9 mouse cellular contexts compared by ENCODE assay signal in the genomic region with DNA sequence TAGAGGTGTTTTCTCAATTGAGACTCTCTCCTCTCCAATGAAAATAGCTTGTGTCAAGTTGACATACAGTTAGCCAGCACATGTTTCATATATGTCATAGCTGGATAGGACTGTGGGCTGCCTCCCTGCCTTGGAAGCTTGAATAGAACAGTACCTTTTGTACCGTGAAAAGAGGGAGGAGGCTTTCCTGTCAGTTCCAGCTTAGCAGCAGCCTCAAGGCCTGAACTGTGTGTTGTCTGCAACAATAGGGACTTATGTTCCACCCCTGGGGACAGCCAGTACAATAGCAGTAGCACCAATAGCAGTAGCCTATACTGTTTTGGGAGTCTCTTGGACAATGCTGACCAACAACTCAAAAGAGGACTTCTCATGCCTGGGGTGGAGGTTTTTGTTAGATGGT. TPM values are rescaled to one million over a fixed set of nuclear protein-coding genes. Genes with fewer than 3 reads are reported as not detected.
DNase-seq lines count a peak whose midpoint lies in the region; ATAC-seq and TF ChIP-seq lines count a peak whose summit lies in the region.
"Had no signal": no experiment of that assay in that cellular context is flagged by ENCODE, and none has a peak within 500 bp of the region (broad histone marks: within the 10 kb centered on the region; RNA-seq: fewer than 3 reads in every experiment).

No protein-coding gene starts in this region.

- intact Hi-C loops in heart, postnatal 14 days (cut with DNase I): no loop called here

- no peaks in the 10 kb centered on the region for H3K36me3 ChIP-seq in heart, embryonic 11.5 days (ENCODE audit: control insufficient read depth, insufficient read depth, low read length)
- no peaks in the 10 kb centered on the region for H3K36me3 ChIP-seq in kidney, postnatal 0 days (ENCODE audit: insufficient read depth, low read length)
- H3K36me3 ChIP-seq in ES-Bruce4 (ENCODE audit: control insufficient read depth, insufficient read depth, low read length, poor library complexity, severe bottlenecking): no peaks in the 10 kb centered on the region
- H3K36me3 ChIP-seq in forebrain, embryonic 11.5 days (ENCODE audit: control insufficient read depth, insufficient read depth, low read length): no peaks in the 10 kb centered on the region
- H3K36me3 ChIP-seq: hindbrain, embryonic 15.5 days had no signal

- H3K4me1 ChIP-seq in heart, embryonic 11.5 days (ENCODE audit: control insufficient read depth, insufficient read depth, low read length): peaks cover 54% of the 10 kb centered on the region
- H3K4me1 ChIP-seq in kidney, postnatal 0 days (replicated peaks; ENCODE audit: insufficient read depth, low read length): peaks cover 49% of the 10 kb centered on the region
- peaks cover 5% of the 10 kb centered on the region for H3K4me1 ChIP-seq in ES-Bruce4 (ENCODE audit: control insufficient read depth, insufficient read depth, low read length)
- no peaks in the 10 kb centered on the region; the same call in 1 of the 2 replicates for H3K4me1 ChIP-seq in cortical plate, adult 2 months (ENCODE audit: control insufficient read depth, insufficient read depth, low read length)
- H3K4me1 ChIP-seq in forebrain, embryonic 11.5 days (replicated peaks; ENCODE audit: control insufficient read depth, insufficient read depth, low read length): no peaks in the 10 kb centered on the region; the same call in 1 of the 2 replicates

- 44% methylated on average over 1 of the region's 1 CpGs for WGBS in heart, embryonic 11.5 days (ENCODE audit: insufficient replicate concordance)
- 4% methylated on average over 1 of the region's 1 CpGs for WGBS in kidney, postnatal 0 days
- 13% methylated on average over 1 of the region's 1 CpGs for WGBS in forebrain, embryonic 11.5 days

- no peak overlapping the region for H3K4me2 ChIP-seq in heart, embryonic 11.5 days
- no peak overlapping the region for H3K4me2 ChIP-seq in kidney, postnatal 0 days (ENCODE audit: low read length)
- no peak overlapping the region for H3K4me2 ChIP-seq in forebrain, embryonic 11.5 days (ENCODE audit: low read depth, low read length, severe bottlenecking)
- H3K4me2 ChIP-seq: hindbrain, embryonic 15.5 days had no signal

- ATAC-seq in heart, embryonic 11.5 days (replicated peaks; ENCODE audit: insufficient number of reproducible peaks, low FRiP score, low TSS enrichment): 0 out of 2 replicates have a peak, but pooled peaks have one; percentile 28
- peak; percentile 16; the same call in 1 of the 2 replicates for ATAC-seq in kidney, postnatal 0 days (replicated peaks; ENCODE audit: low FRiP score, low read depth)
- no peak for ATAC-seq in forebrain, embryonic 11.5 days (replicated peaks; ENCODE audit: low FRiP score)

- TF ChIP-seq EP300 in ES-Bruce4 (IDR thresholded peaks at IDR 0.05; ENCODE audit: insufficient read depth, low read depth, low read length): peak; percentile 79

- no peak overlapping the region for H3K4me3 ChIP-seq in heart, embryonic 11.5 days (ENCODE audit: low read depth, low read length)
- no peak overlapping the region for H3K4me3 ChIP-seq in kidney, postnatal 0 days (replicated peaks; ENCODE audit: low read depth, low read length)
- no peak overlapping the region for H3K4me3 ChIP-seq in ES-Bruce4 (ENCODE audit: low read depth, low read length)
- H3K4me3 ChIP-seq in cortical plate, adult 2 months (ENCODE audit: insufficient read depth, low read length): no peak overlapping the region
- no peak overlapping the region for H3K4me3 ChIP-seq in forebrain, embryonic 11.5 days (ENCODE audit: low read depth, low read length)
- H3K4me3 ChIP-seq: hindbrain, embryonic 15.5 days had no signal

- H3K9me3 ChIP-seq in heart, embryonic 11.5 days (replicated peaks; ENCODE audit: control insufficient read depth, low read length): no peaks in the 10 kb centered on the region
- no peaks in the 10 kb centered on the region for H3K9me3 ChIP-seq in kidney, postnatal 0 days (replicated peaks; ENCODE audit: low read length)
- H3K9me3 ChIP-seq in ES-Bruce4 (replicated peaks; ENCODE audit: control insufficient read depth, insufficient read depth, low read length, poor library complexity, severe bottlenecking): no peaks in the 10 kb centered on the region
- H3K9me3 ChIP-seq in forebrain, embryonic 11.5 days (ENCODE audit: control insufficient read depth, low read length): no peaks in the 10 kb centered on the region
- H3K9me3 ChIP-seq: hindbrain, embryonic 15.5 days had no signal

- DNase-seq in heart, postnatal 14 days: no peak
- DNase-seq in kidney, postnatal 0 days (ENCODE audit: low spot score): no peak
- DNase-seq in kidney, adult 9 months: no peak
- DNase-seq in forebrain, embryonic 11.5 days (ENCODE audit: low spot score): no peak
- DNase-seq: embryo, embryonic 11 days had no signal

- TF ChIP-seq CTCF in kidney, postnatal 0 days (IDR thresholded peaks at IDR 0.05; ENCODE audit: low read depth): no peak
- TF ChIP-seq CTCF in ES-Bruce4 (IDR thresholded peaks at IDR 0.05; ENCODE audit: low read depth, low read length): no peak
- no peak for TF ChIP-seq CTCF in cortical plate, adult 2 months (IDR thresholded peaks at IDR 0.05; ENCODE audit: extremely low read depth, insufficient read depth, low read length)

- H3K9ac ChIP-seq in heart, embryonic 11.5 days (ENCODE audit: low read depth, low read length): no peak overlapping the region
- H3K9ac ChIP-seq in kidney, postnatal 0 days (ENCODE audit: low read depth, low read length): no peak overlapping the region
- H3K9ac ChIP-seq in ES-Bruce4 (ENCODE audit: low read depth, poor library complexity, severe bottlenecking): no peak overlapping the region
- no peak overlapping the region for H3K9ac ChIP-seq in forebrain, embryonic 11.5 days (ENCODE audit: low read length)
- H3K9ac ChIP-seq: hindbrain, embryonic 15.5 days had no signal

- no peaks in the 10 kb centered on the region for H3K27me3 ChIP-seq in heart, embryonic 11.5 days (ENCODE audit: control insufficient read depth, insufficient read depth, low read length)
- H3K27me3 ChIP-seq in kidney, postnatal 0 days (ENCODE audit: insufficient read depth, low read length): no peaks in the 10 kb centered on the region
- H3K27me3 ChIP-seq in ES-Bruce4 (ENCODE audit: control insufficient read depth, insufficient read depth, low read length, poor library complexity, severe bottlenecking): no peaks in the 10 kb centered on the region
- no peaks in the 10 kb centered on the region for H3K27me3 ChIP-seq in forebrain, embryonic 11.5 days (ENCODE audit: control insufficient read depth, insufficient read depth, low read length)
- H3K27me3 ChIP-seq: hindbrain, embryonic 15.5 days had no signal

- 0 out of 2 replicates have a peak overlapping the region, but pooled peaks have one; percentile 25 for H3K27ac ChIP-seq in heart, embryonic 11.5 days (ENCODE audit: low read depth, low read length)
- peak overlapping the region; percentile 63; the same call in 1 of the 2 replicates for H3K27ac ChIP-seq in kidney, postnatal 0 days
- peak overlapping the region; percentile 89 for H3K27ac ChIP-seq in ES-Bruce4 (ENCODE audit: insufficient read depth, low read length)
- 0 out of 2 replicates have a peak overlapping the region, but pooled peaks have one; percentile 21 for H3K27ac ChIP-seq in cortical plate, adult 2 months (ENCODE audit: insufficient read depth, low read length)
- no peak overlapping the region for H3K27ac ChIP-seq in forebrain, embryonic 11.5 days (ENCODE audit: low read depth, low read length)
- H3K27ac ChIP-seq: hindbrain, embryonic 15.5 days had no signal

- TF ChIP-seq POLR2A in ES-Bruce4 (IDR thresholded peaks at IDR 0.05; ENCODE audit: insufficient read depth, low read length): no peak
- TF ChIP-seq POLR2A in cortical plate, adult 2 months (IDR thresholded peaks at IDR 0.05; ENCODE audit: extremely low read depth, insufficient read depth, low read length): no peak

RNA-seq across cellular contexts. Expression of gene Tanc1, which starts 15.7 kb away (rescaled TPM):
- polyA plus RNA-seq in heart, embryonic 11.5 days (2014; fragmentation: Nextera tagmentation; extraction: Ambion mirVana): 26.0 and 30.6 TPM in 2 replicates
- 10 to 100 TPM; 31.9 to 37.8 TPM for total RNA-seq in heart, postnatal 14 days (2021)
- polyA plus RNA-seq in kidney, postnatal 0 days (2015; fragmentation: Nextera tagmentation; extraction: Ambion mirVana): 29.8 and 34.5 TPM in 2 replicates
- 55.2 and 62.4 TPM in 2 replicates for polyA plus RNA-seq in ES-Bruce4 (2011; ENCODE audit: insufficient read depth, insufficient read length, low read depth, missing spikeins)
- polyA plus RNA-seq in cortical plate, adult 2 months (2012; rRNA removed): 9.8 and 14.3 TPM in 2 replicates
- polyA plus RNA-seq in forebrain, embryonic 11.5 days (2014; fragmentation: Nextera tagmentation; extraction: Ambion mirVana): 21.0 and 22.7 TPM in 2 replicates
